Mouse (Mus musculus) limb, embryonic 12.5 days (tissue): ENCODE results near the gene Btbd9. TPM values are rescaled to one million over a fixed set of nuclear protein-coding genes. Genes with fewer than 3 reads are reported as not detected.

Source experiments
- ATAC-seq: fragments of 200-750 bp; cut with Nextera tagmentation; 2 replicates; pipeline ENCODE4 v1.8.0; 2017; ENCODE audit warnings: low read depth, moderate TSS enrichment; ENCODE audit not compliant: insufficient number of reproducible peaks, insufficient read depth, low FRiP score, low TSS enrichment
- H3K27ac ChIP-seq: fragments of 300-500 bp; sonication (generic); 2 replicates; pipeline ENCODE4 v1.5.1; 2016; ENCODE audit warnings: mild to moderate bottlenecking, moderate library complexity
- H3K27me3 ChIP-seq: fragments of 300-500 bp; sonication (generic); 2 replicates; pipeline ENCODE4 v1.6.1; 2016; ENCODE audit warnings: mild to moderate bottlenecking, moderate library complexity
- H3K36me3 ChIP-seq: fragments of 300-500 bp; sonication (generic); 2 replicates; pipeline ENCODE4 v1.6.1; 2016; ENCODE audit warnings: mild to moderate bottlenecking, moderate library complexity
- H3K4me1 ChIP-seq: fragments of 300-500 bp; sonication (generic); replicated peaks from 2 replicates; pipeline ENCODE4 v1.6.1; 2016
- H3K4me2 ChIP-seq: fragments of 300-500 bp; sonication (generic); 2 replicates; pipeline ENCODE4 v1.6.1; 2016; ENCODE audit warnings: mild to moderate bottlenecking, moderate library complexity
- H3K4me3 ChIP-seq: fragments of 300-500 bp; sonication (generic); replicated peaks from 2 replicates; pipeline ENCODE4 v1.5.1; 2016; ENCODE audit warnings: mild to moderate bottlenecking
- H3K9ac ChIP-seq: fragments of 300-500 bp; sonication (generic); replicated peaks from 2 replicates; pipeline ENCODE4 v1.6.1; 2016; ENCODE audit warnings: mild to moderate bottlenecking, moderate library complexity
- H3K9me3 ChIP-seq: fragments of 300-500 bp; sonication (generic); 2 replicates; pipeline ENCODE4 v1.6.1; 2016; ENCODE audit warnings: mild to moderate bottlenecking, moderate library complexity
- WGBS: fragments of 180-500 bp; shearing (Covaris S2); methylation state at CpG from one replicate; pipeline ENCODE4 v1.1.7; 2016; 5-methylcytosine and 5-hydroxymethylcytosine counted together
- polyA plus RNA-seq: library from polyadenylated mRNA; unstranded; fragments of >200 nt; fragmentation: Nextera tagmentation; extraction: Ambion mirVana; gene quantifications from 2 replicates; pipeline ENCODE4 v1.2.1, GENCODE M21; 2016

Gene Btbd9
- polyA plus RNA-seq, 1 experiment from 2014 or later, result 70.6 TPM

- Histone ChIP-seq H3K4me1 (peaks cover 61% of the 10 kb centered on the region), H3K4me3 (no peak overlapping the region), H3K9ac (no peak overlapping the region), H3K27ac (no peak overlapping the region), H3K4me2 (no peak overlapping the region), H3K36me3 (no peaks in the 10 kb centered on the region), H3K27me3 (no peaks in the 10 kb centered on the region), H3K9me3 (no peaks in the 10 kb centered on the region)
- WGBS, result 78% methylated on average over 10 of the region's 10 CpGs
- ATAC-seq, result no peak
Observed at GRCm38 (mm10) chr17:30261307-30261982, 314.8 kb downstream of the Btbd9 start.

- Histone ChIP-seq H3K27ac (no peak overlapping the region), H3K4me1 (peaks cover 67% of the 10 kb centered on the region), H3K36me3 (no peaks in the 10 kb centered on the region), H3K27me3 (no peaks in the 10 kb centered on the region), H3K9me3 (no peaks in the 10 kb centered on the region), H3K4me2 (no peak overlapping the region), H3K4me3 (no peak overlapping the region), H3K9ac (no peak overlapping the region)
- WGBS, result 62% methylated on average over 6 of the region's 6 CpGs
- no peak for ATAC-seq
Observed at GRCm38 (mm10) chr17:30260641-30261306, 315.5 kb downstream of the Btbd9 start.

GRCm38 (mm10) chr17:30259938-30260337, 316.4 kb downstream of the Btbd9 start:
- Histone ChIP-seq H3K9ac (no peak overlapping the region), H3K9me3 (no peaks in the 10 kb centered on the region), H3K36me3 (no peaks in the 10 kb centered on the region), H3K4me2 (no peak overlapping the region), H3K27ac (no peak overlapping the region), H3K4me3 (no peak overlapping the region), H3K27me3 (no peaks in the 10 kb centered on the region), H3K4me1 (peaks cover 76% of the 10 kb centered on the region)
- WGBS, result 74% methylated on average over 6 of the region's 6 CpGs
- no peak for ATAC-seq

- H3K4me2 ChIP-seq, result no peak overlapping the region
- H3K27me3 ChIP-seq, result no peaks in the 10 kb centered on the region
- peaks cover 80% of the 10 kb centered on the region for H3K4me1 ChIP-seq
- 71% methylated on average over 4 of the region's 4 CpGs for WGBS
- H3K27ac ChIP-seq, result no peak overlapping the region
- H3K9me3 ChIP-seq, result no peaks in the 10 kb centered on the region
- no peak for ATAC-seq
- H3K36me3 ChIP-seq, result no peaks in the 10 kb centered on the region
- no peak overlapping the region for H3K9ac ChIP-seq
- no peak overlapping the region for H3K4me3 ChIP-seq
Observed at GRCm38 (mm10) chr17:30258480-30258879, 317.8 kb downstream of the Btbd9 start.

- Histone ChIP-seq H3K9ac (no peak overlapping the region), H3K27ac (no peak overlapping the region), H3K4me2 (no peak overlapping the region), H3K27me3 (no peaks in the 10 kb centered on the region), H3K36me3 (no peaks in the 10 kb centered on the region), H3K9me3 (no peaks in the 10 kb centered on the region), H3K4me1 (peaks cover 57% of the 10 kb centered on the region), H3K4me3 (no peak overlapping the region)
- 66% methylated on average over 8 of the region's 8 CpGs for WGBS
- ATAC-seq, result no peak
Observed at GRCm38 (mm10) chr17:30255928-30256560, 320.2 kb downstream of the Btbd9 start.

GRCm38 (mm10) chr17:30253924-30254323, 322.4 kb downstream of the Btbd9 start:
- Histone ChIP-seq H3K4me1 (peaks cover 46% of the 10 kb centered on the region), H3K36me3 (no peaks in the 10 kb centered on the region), H3K27me3 (no peaks in the 10 kb centered on the region), H3K4me3 (no peak overlapping the region), H3K4me2 (no peak overlapping the region), H3K9ac (no peak overlapping the region), H3K9me3 (no peaks in the 10 kb centered on the region), H3K27ac (no peak overlapping the region)
- WGBS, result 53% methylated on average over 7 of the region's 7 CpGs
- no peak for ATAC-seq

- H3K4me1 ChIP-seq, result peaks cover 43% of the 10 kb centered on the region
- H3K9me3 ChIP-seq, result no peaks in the 10 kb centered on the region
- H3K36me3 ChIP-seq, result no peaks in the 10 kb centered on the region
- no peak overlapping the region for H3K4me2 ChIP-seq
- H3K4me3 ChIP-seq, result no peak overlapping the region
- H3K27me3 ChIP-seq, result no peaks in the 10 kb centered on the region
- H3K9ac ChIP-seq, result no peak overlapping the region
- H3K27ac ChIP-seq, result no peak overlapping the region
- 74% methylated on average over 5 of the region's 5 CpGs for WGBS
- no peak for ATAC-seq
Observed at GRCm38 (mm10) chr17:30253028-30253427, 323.3 kb downstream of the Btbd9 start.

- Histone ChIP-seq H3K9me3 (no peaks in the 10 kb centered on the region), H3K9ac (no peak overlapping the region), H3K4me2 (no peak overlapping the region), H3K27me3 (no peaks in the 10 kb centered on the region), H3K36me3 (no peaks in the 10 kb centered on the region), H3K4me1 (peaks cover 61% of the 10 kb centered on the region), H3K4me3 (no peak overlapping the region), H3K27ac (peak overlapping the region; percentile 62; the same call in 1 of the 2 replicates)
- ATAC-seq, result no peak
- 44% methylated on average over 10 of the region's 10 CpGs for WGBS
Observed at GRCm38 (mm10) chr17:30245308-30245706, 331.0 kb downstream of the Btbd9 start.

GRCm38 (mm10) chr17:30244651-30245307, 331.5 kb downstream of the Btbd9 start:
- Histone ChIP-seq H3K27ac (peak overlapping the region; percentile 62; the same call in 1 of the 2 replicates), H3K4me2 (no peak overlapping the region; the same call in 1 of the 2 replicates)
- ATAC-seq, result no peak

GRCm38 (mm10) chr17:30243540-30243939, 332.7 kb downstream of the Btbd9 start:
- Histone ChIP-seq H3K4me3 (no peak overlapping the region), H3K27ac (no peak overlapping the region), H3K9ac (no peak overlapping the region), H3K27me3 (no peaks in the 10 kb centered on the region), H3K36me3 (no peaks in the 10 kb centered on the region), H3K4me2 (no peak overlapping the region), H3K9me3 (no peaks in the 10 kb centered on the region), H3K4me1 (peaks cover 61% of the 10 kb centered on the region)
- WGBS, result 81% methylated on average over 7 of the region's 7 CpGs
- ATAC-seq, result no peak

More at GRCm38 (mm10) chr17:30244651-30245307, 331.5 kb downstream of the Btbd9 start:
- Histone ChIP-seq H3K9me3 (no peaks in the 10 kb centered on the region), H3K9ac (no peak overlapping the region), H3K27me3 (no peaks in the 10 kb centered on the region), H3K4me3 (no peak overlapping the region), H3K4me1 (peaks cover 58% of the 10 kb centered on the region), H3K36me3 (no peaks in the 10 kb centered on the region)
- 57% methylated on average over 14 of the region's 14 CpGs for WGBS

- no peak overlapping the region for H3K4me3 ChIP-seq
- H3K4me2 ChIP-seq, result no peak overlapping the region
- ATAC-seq, result no peak
- H3K9ac ChIP-seq, result no peak overlapping the region
- H3K9me3 ChIP-seq, result no peaks in the 10 kb centered on the region
- no peak overlapping the region for H3K27ac ChIP-seq
- peaks cover 53% of the 10 kb centered on the region for H3K4me1 ChIP-seq
- WGBS, result 98% methylated on average over 4 of the region's 4 CpGs
- H3K27me3 ChIP-seq, result no peaks in the 10 kb centered on the region
- H3K36me3 ChIP-seq, result no peaks in the 10 kb centered on the region
Observed at GRCm38 (mm10) chr17:30242647-30243046, 333.6 kb downstream of the Btbd9 start.
